Mouse (Mus musculus) liver, embryonic 14.5 days (tissue): Measurements from ENCODE around the gene Hk3.

Source experiments
- CTCF ChIP-seq: IDR thresholded peaks from 2 replicates; pipeline ENCODE4 v1.5.1; 2016; ENCODE audit warnings: antibody characterized with exemption, low read depth, control low read depth
- EP300 ChIP-seq: IDR thresholded peaks from 2 replicates; pipeline ENCODE4 v1.6.1; 2016; ENCODE audit warnings: antibody characterized with exemption, low read depth

- no peak for TF ChIP-seq CTCF
- TF ChIP-seq EP300, result no peak
These were observed 48.5 kb upstream of the Hk3 start for GRCm38 (mm10) chr13:55069719-55070118.
